Mouse (Mus musculus) kidney, adult 2 months (tissue): ENCODE measurements around the gene Clec10a. TPM values are rescaled to one million over a fixed set of nuclear protein-coding genes. Genes with fewer than 3 reads are reported as not detected.
A peak's percentile ranks its signal among the peaks of the same experiment; 100 is the strongest.
"Not testable (repeated sequence)": the region's sequence is repeated elsewhere in the genome, so short reads cannot be mapped to it uniquely, and the experiment has no call there.

ENCODE experiments used
- DNase-seq: peaks from one replicate; pipeline ENCODE4 v3.0.0; 2021
- H3K27ac ChIP-seq: fragments of 200-500 bp; 2 replicates; pipeline ENCODE4 v1.5.1; 2012; ENCODE audit warnings: low read depth, low read length, control low read depth, inconsistent platforms; ENCODE audit not compliant: insufficient read depth
- H3K27me3 ChIP-seq: fragments of 200-500 bp; replicated peaks from 2 replicates; pipeline ENCODE4 v1.6.1; 2012; ENCODE audit warnings: mild to moderate bottlenecking, moderate library complexity, low read length, inconsistent platforms; ENCODE audit not compliant: control insufficient read depth, insufficient read depth
- H3K36me3 ChIP-seq: fragments of 200-500 bp; 2 replicates; pipeline ENCODE4 v1.6.1; 2012; ENCODE audit warnings: mild to moderate bottlenecking, moderate library complexity, low read length, inconsistent platforms; ENCODE audit not compliant: control insufficient read depth, insufficient read depth
- H3K4me1 ChIP-seq: fragments of 200-500 bp; 2 replicates; pipeline ENCODE4 v1.6.1; 2011; ENCODE audit warnings: low read length; ENCODE audit not compliant: control insufficient read depth, insufficient read depth
- H3K4me3 ChIP-seq: fragments of 200-500 bp; 2 replicates; pipeline ENCODE4 v1.5.1; 2011; ENCODE audit warnings: mild to moderate bottlenecking, low read depth, low read length, control low read depth; ENCODE audit not compliant: insufficient read depth
- CTCF ChIP-seq: fragments of 200-500 bp; conservative IDR thresholded peaks from 2 replicates; pipeline ENCODE4 v1.5.1; 2011; ENCODE audit warnings: low read depth, mild to moderate bottlenecking, control low read depth, low read length, moderate library complexity, mixed read lengths; ENCODE audit not compliant: insufficient read depth, insufficient read length
- POLR2A ChIP-seq: fragments of 200-500 bp; IDR thresholded peaks from one replicate; pipeline ENCODE4 v1.6.1; 2011; ENCODE audit warnings: low read depth, low read length, control low read depth
- WGBS: fragments of 180-500 bp; shearing (Covaris S2); methylation state at CpG from one replicate; pipeline ENCODE4 v1.1.7; 2018; 5-methylcytosine and 5-hydroxymethylcytosine counted together
- polyA plus RNA-seq: library from polyadenylated mRNA; depleted of rRNA; stranded (reverse); fragments of >200 nt; gene quantifications from 2 replicates; pipeline ENCODE4 v1.2.3, GENCODE M21; 2012; rRNA removed

Gene Clec10a
- polyA plus RNA-seq, result 3.1 and 4.0 TPM in 2 replicates

- H3K36me3 ChIP-seq, H3K4me1 ChIP-seq, H3K4me3 ChIP-seq, DNase-seq, H3K27ac ChIP-seq, H3K27me3 ChIP-seq: not testable (repeated sequence)
- no CpG with 5 or more reads among the region's 5 CpGs for WGBS
Observed at GRCm38 (mm10) chr11:70155897-70156296, at the start of gene Clec10a. TSS of gene Clec10a (plus strand) at chr11:70156197.

GRCm38 (mm10) chr11:70107085-70107484, 48.9 kb upstream of the Clec10a start:
- no peak for TF ChIP-seq CTCF
- TF ChIP-seq POLR2A, result no peak
- no peaks in the 10 kb centered on the region for H3K36me3 ChIP-seq
- 77% methylated on average over 8 of the region's 8 CpGs for WGBS

DNA sequence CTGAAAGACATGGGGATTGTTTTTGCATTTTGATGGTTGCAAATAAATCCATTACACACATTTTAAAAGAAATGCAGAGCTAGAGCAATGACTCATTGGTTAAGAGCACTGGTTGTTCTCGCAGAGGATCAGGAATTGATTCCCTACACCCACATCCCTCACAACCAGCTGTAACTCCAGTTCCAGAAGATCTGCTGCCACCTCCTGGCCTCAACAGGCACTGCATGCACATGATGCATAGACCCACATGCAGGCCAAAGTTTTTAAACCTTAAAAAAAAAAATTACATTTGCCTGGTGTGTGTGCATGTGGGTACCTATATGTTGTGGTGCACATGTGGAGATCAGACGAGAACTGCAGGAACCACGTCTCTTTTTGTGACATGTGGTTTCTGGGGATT, 45.9 kb upstream of the Clec10a start:
- Histone ChIP-seq H3K4me1 (no peaks in the 10 kb centered on the region), H3K4me3 (no peak overlapping the region), H3K36me3 (no peaks in the 10 kb centered on the region), H3K27me3 (no peaks in the 10 kb centered on the region), H3K27ac (no peak overlapping the region)
- TF ChIP-seq POLR2A, result no peak
- TF ChIP-seq CTCF, result peak; percentile 86
- peak; percentile 52 for DNase-seq
- WGBS, result 81% methylated on average over 3 of the region's 3 CpGs

More at GRCm38 (mm10) chr11:70107085-70107484, 48.9 kb upstream of the Clec10a start:
- Histone ChIP-seq H3K4me3 (no peak overlapping the region), H3K27me3 (no peaks in the 10 kb centered on the region), H3K4me1 (no peaks in the 10 kb centered on the region), H3K27ac (no peak overlapping the region)
- DNase-seq, result no peak

- no peak for TF ChIP-seq CTCF
- TF ChIP-seq POLR2A, result no peak
- Histone ChIP-seq H3K27ac (no peak overlapping the region), H3K27me3 (no peaks in the 10 kb centered on the region), H3K4me1 (no peaks in the 10 kb centered on the region), H3K4me3 (no peak overlapping the region), H3K36me3 (no peaks in the 10 kb centered on the region)
- DNase-seq, result no peak
- 37% methylated on average over 4 of the region's 4 CpGs for WGBS
Observed at GRCm38 (mm10) chr11:70114562-70114961, 41.4 kb upstream of the Clec10a start.

GRCm38 (mm10) chr11:70115901-70116300, 40.1 kb upstream of the Clec10a start:
- WGBS, result 91% methylated on average over 3 of the region's 3 CpGs
- TF ChIP-seq POLR2A (no peak), CTCF (no peak)
- no peaks in the 10 kb centered on the region for H3K4me1 ChIP-seq

GRCm38 (mm10) chr11:70129926-70130379, 26.0 kb upstream of the Clec10a start, which contains the start of gene Mgl2:
TSS of gene Mgl2 (plus strand) at chr11:70130329.
- WGBS, result 65% methylated on average over 9 of the region's 9 CpGs
- TF ChIP-seq POLR2A (no peak), CTCF (no peak)
- no peaks in the 10 kb centered on the region for H3K36me3 ChIP-seq
- H3K4me3 ChIP-seq, result no peak within 1 kb of the TSS
- H3K4me1 ChIP-seq, result no peaks in the 10 kb centered on the region
- no peaks in the 10 kb centered on the region for H3K27me3 ChIP-seq
- peak; percentile 1 for DNase-seq
- H3K27ac ChIP-seq, result no peak within 1 kb of the TSS

More at GRCm38 (mm10) chr11:70115901-70116300, 40.1 kb upstream of the Clec10a start:
- DNase-seq, result no peak
- H3K36me3 ChIP-seq, result no peaks in the 10 kb centered on the region
- H3K4me3 ChIP-seq, result no peak overlapping the region
- H3K27ac ChIP-seq, result no peak overlapping the region
- no peaks in the 10 kb centered on the region; the same call in 1 of the 2 replicates for H3K27me3 ChIP-seq

- not testable (repeated sequence) for H3K27me3 ChIP-seq, H3K27ac ChIP-seq, H3K36me3 ChIP-seq, H3K4me1 ChIP-seq, H3K4me3 ChIP-seq, DNase-seq
- WGBS, result 65% methylated on average over 3 of the region's 3 CpGs
Observed at GRCm38 (mm10) chr11:70135001-70135400, 21.0 kb upstream of the Clec10a start.

GRCm38 (mm10) chr11:70135925-70136324, 20.1 kb upstream of the Clec10a start:
- H3K27ac ChIP-seq, H3K4me3 ChIP-seq, H3K36me3 ChIP-seq, H3K4me1 ChIP-seq, DNase-seq, H3K27me3 ChIP-seq: not testable (repeated sequence)
- WGBS, result 84% methylated on average over 8 of the region's 8 CpGs
